13 mouse cellular contexts compared by ENCODE assay signal in the genomic region with DNA sequence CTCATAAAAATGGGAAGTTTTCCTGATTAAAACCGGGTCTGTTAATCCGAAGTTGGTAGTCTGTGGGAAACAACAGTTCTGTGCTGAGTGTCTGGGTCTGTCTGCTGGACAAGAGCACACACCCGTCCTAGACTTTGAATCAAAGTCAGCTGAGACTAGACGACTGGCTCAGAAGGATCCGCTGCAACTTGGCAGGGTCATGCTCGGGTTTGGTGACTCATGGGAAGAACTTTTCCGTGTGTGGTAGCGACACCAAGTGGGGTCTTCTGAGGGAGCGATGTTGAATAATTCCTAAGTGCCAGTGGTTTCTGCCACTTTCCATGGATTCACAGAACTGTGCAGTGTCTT.
DNase-seq lines count a peak whose midpoint lies in the region; ATAC-seq lines count a peak whose summit lies in the region.
"Had no signal": no experiment of that assay in that cellular context is flagged by ENCODE, and none has a peak within 500 bp of the region (broad histone marks: within the 10 kb centered on the region; RNA-seq: fewer than 3 reads in every experiment).

No protein-coding gene starts in this region.

- H3K9ac ChIP-seq in hindbrain, embryonic 16.5 days (ENCODE audit: low read depth, low read length): no peak overlapping the region
- no peak overlapping the region for H3K9ac ChIP-seq in hindbrain, embryonic 13.5 days
- no peak overlapping the region for H3K9ac ChIP-seq in midbrain, embryonic 15.5 days
- H3K9ac ChIP-seq in limb, embryonic 15.5 days: no peak overlapping the region
- H3K9ac ChIP-seq: forebrain, embryonic 12.5 days; lung, embryonic 15.5 days; stomach, embryonic 15.5 days had no signal

- H3K4me2 ChIP-seq in hindbrain, embryonic 16.5 days (ENCODE audit: low read length): peak overlapping the region; percentile 19; the same call in 1 of the 2 replicates
- no peak overlapping the region for H3K4me2 ChIP-seq in hindbrain, embryonic 13.5 days
- H3K4me2 ChIP-seq in midbrain, embryonic 15.5 days: no peak overlapping the region
- no peak overlapping the region for H3K4me2 ChIP-seq in limb, embryonic 15.5 days
- H3K4me2 ChIP-seq: forebrain, embryonic 12.5 days; lung, embryonic 15.5 days; stomach, embryonic 15.5 days had no signal

- no peaks in the 10 kb centered on the region for H3K36me3 ChIP-seq in hindbrain, embryonic 16.5 days (ENCODE audit: control insufficient read depth, insufficient read depth, low read length)
- H3K36me3 ChIP-seq in hindbrain, embryonic 13.5 days: no peaks in the 10 kb centered on the region
- H3K36me3 ChIP-seq in midbrain, embryonic 10.5 days: no peaks in the 10 kb centered on the region
- H3K36me3 ChIP-seq in midbrain, embryonic 15.5 days (replicated peaks): no peaks in the 10 kb centered on the region
- H3K36me3 ChIP-seq in limb, embryonic 15.5 days: no peaks in the 10 kb centered on the region
- H3K36me3 ChIP-seq: forebrain, embryonic 12.5 days; lung, embryonic 15.5 days; stomach, embryonic 15.5 days had no signal

- peak; percentile 10 for DNase-seq in midbrain, embryonic 10.5 days (ENCODE audit: low spot score)
- no peak for DNase-seq in cerebellum, postnatal 4 days (ENCODE audit: low spot score in 2 of 2)
- no peak for DNase-seq in left cerebral cortex, postnatal 25 days (ENCODE audit: low spot score in 2 of 2)
- DNase-seq: cerebellum, adult 11 months had no signal

- no peaks in the 10 kb centered on the region for H3K27me3 ChIP-seq in hindbrain, embryonic 16.5 days (replicated peaks; ENCODE audit: control insufficient read depth, insufficient read depth, low read length)
- H3K27me3 ChIP-seq in hindbrain, embryonic 13.5 days: no peaks in the 10 kb centered on the region
- H3K27me3 ChIP-seq in midbrain, embryonic 10.5 days (ENCODE audit: low read depth, poor library complexity, severe bottlenecking): no peaks in the 10 kb centered on the region
- no peaks in the 10 kb centered on the region for H3K27me3 ChIP-seq in midbrain, embryonic 15.5 days (replicated peaks)
- H3K27me3 ChIP-seq in limb, embryonic 15.5 days: no peaks in the 10 kb centered on the region
- H3K27me3 ChIP-seq: forebrain, embryonic 12.5 days; lung, embryonic 15.5 days; stomach, embryonic 15.5 days had no signal

- H3K4me1 ChIP-seq in hindbrain, embryonic 16.5 days (ENCODE audit: control insufficient read depth, insufficient read depth, low read depth, low read length): peaks cover 9% of the 10 kb centered on the region
- H3K4me1 ChIP-seq in hindbrain, embryonic 13.5 days (replicated peaks): peaks cover 24% of the 10 kb centered on the region
- H3K4me1 ChIP-seq in midbrain, embryonic 10.5 days: peaks cover 28% of the 10 kb centered on the region
- H3K4me1 ChIP-seq in midbrain, embryonic 15.5 days: peaks cover 16% of the 10 kb centered on the region
- H3K4me1 ChIP-seq in brown adipose tissue, adult 24 weeks (ENCODE audit: control insufficient read depth, insufficient read depth, insufficient read length, low read length): peaks cover 4% of the 10 kb centered on the region; the same call in 1 of the 2 replicates
- peaks cover 35% of the 10 kb centered on the region for H3K4me1 ChIP-seq in limb, embryonic 15.5 days

- intact Hi-C loops in left cerebral cortex, postnatal 25 days (cut with DNase I): no loop called here

- H3K27ac ChIP-seq in hindbrain, embryonic 16.5 days (ENCODE audit: low read depth, low read length): no peak overlapping the region
- no peak overlapping the region for H3K27ac ChIP-seq in hindbrain, embryonic 13.5 days
- no peak overlapping the region for H3K27ac ChIP-seq in midbrain, embryonic 10.5 days (replicated peaks)
- no peak overlapping the region for H3K27ac ChIP-seq in midbrain, embryonic 15.5 days
- no peak overlapping the region for H3K27ac ChIP-seq in brown adipose tissue, adult 24 weeks (replicated peaks; ENCODE audit: low read depth, low read length)
- 0 out of 2 replicates have a peak overlapping the region, but pooled peaks have one; percentile 23 for H3K27ac ChIP-seq in limb, embryonic 15.5 days
- H3K27ac ChIP-seq: forebrain, embryonic 12.5 days; hindbrain, postnatal 0 days; lung, embryonic 15.5 days had no signal

- 85% methylated on average over 9 of the region's 9 CpGs for WGBS in hindbrain, embryonic 16.5 days
- WGBS in hindbrain, embryonic 13.5 days: 90% methylated on average over 9 of the region's 9 CpGs
- WGBS in midbrain, embryonic 10.5 days: 90% methylated on average over 9 of the region's 9 CpGs
- 83% methylated on average over 9 of the region's 9 CpGs for WGBS in midbrain, embryonic 15.5 days
- 49% methylated on average over 9 of the region's 9 CpGs for WGBS in limb, embryonic 15.5 days

- H3K4me3 ChIP-seq in hindbrain, embryonic 16.5 days (ENCODE audit: low read length): no peak overlapping the region
- H3K4me3 ChIP-seq in hindbrain, embryonic 13.5 days: no peak overlapping the region
- no peak overlapping the region for H3K4me3 ChIP-seq in midbrain, embryonic 10.5 days
- H3K4me3 ChIP-seq in midbrain, embryonic 15.5 days: no peak overlapping the region
- peak overlapping the region; percentile 48 for H3K4me3 ChIP-seq in brown adipose tissue, adult 24 weeks (ENCODE audit: insufficient read depth, low read depth, low read length)
- H3K4me3 ChIP-seq in limb, embryonic 15.5 days: no peak overlapping the region
- H3K4me3 ChIP-seq: forebrain, embryonic 12.5 days; lung, embryonic 15.5 days; stomach, embryonic 15.5 days had no signal

- no peaks in the 10 kb centered on the region for H3K9me3 ChIP-seq in hindbrain, embryonic 16.5 days (ENCODE audit: control insufficient read depth, low read length)
- no peaks in the 10 kb centered on the region for H3K9me3 ChIP-seq in hindbrain, embryonic 13.5 days
- no peaks in the 10 kb centered on the region for H3K9me3 ChIP-seq in midbrain, embryonic 10.5 days (replicated peaks)
- no peaks in the 10 kb centered on the region for H3K9me3 ChIP-seq in midbrain, embryonic 15.5 days
- H3K9me3 ChIP-seq in limb, embryonic 15.5 days: no peaks in the 10 kb centered on the region
- H3K9me3 ChIP-seq: forebrain, embryonic 12.5 days; lung, embryonic 15.5 days; stomach, embryonic 15.5 days had no signal

- no peak for ATAC-seq in hindbrain, embryonic 16.5 days
- no peak for ATAC-seq in hindbrain, embryonic 13.5 days (ENCODE audit: low FRiP score)
- no peak for ATAC-seq in midbrain, embryonic 15.5 days (replicated peaks)
- ATAC-seq in limb, embryonic 15.5 days (ENCODE audit: insufficient number of reproducible peaks, low FRiP score, low TSS enrichment, low read depth): no peak
- ATAC-seq: hindbrain, postnatal 0 days had no signal
